Mouse (Mus musculus) bone marrow, adult 2 months (tissue): ENCODE data around the gene Pigk.

ENCODE experiments used
- CTCF ChIP-seq: fragments of 200-500 bp; IDR thresholded peaks from 2 replicates; pipeline ENCODE4 v1.5.1; 2011; ENCODE audit warnings: low read length, control low read depth; ENCODE audit not compliant: control insufficient read depth, insufficient read depth
- POLR2A ChIP-seq: fragments of 200-500 bp; IDR thresholded peaks from 2 replicates; pipeline ENCODE4 v1.6.1; 2011; ENCODE audit warnings: low read depth, mild to moderate bottlenecking, control low read depth, low read length, borderline replicate concordance; ENCODE audit not compliant: control insufficient read depth

DNA sequence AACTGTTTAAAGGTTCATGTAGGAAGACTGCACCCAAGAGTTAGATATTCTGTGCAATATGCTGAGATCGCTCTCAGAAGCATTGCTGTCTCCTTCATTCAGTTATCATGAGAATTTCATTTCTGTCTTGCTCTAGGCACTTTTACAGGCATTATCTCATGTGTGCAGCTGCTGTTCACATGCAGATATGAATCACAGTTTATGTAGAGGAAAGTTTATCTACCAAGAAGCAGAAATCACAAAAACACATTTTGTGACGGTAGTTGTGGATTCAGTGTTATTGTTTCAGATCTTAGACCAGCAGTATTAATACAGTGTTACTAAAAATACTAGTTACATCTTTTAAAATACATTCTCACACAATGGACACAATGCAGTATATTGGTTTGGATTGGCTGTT is 36.0 kb downstream of the Pigk start:
- TF ChIP-seq POLR2A (no peak), CTCF (no peak)
